Mouse (Mus musculus): Measurements from ENCODE around the gene Rtl5. TPM values are rescaled to one million over a fixed set of nuclear protein-coding genes. Genes with fewer than 3 reads are reported as not detected.
"Not testable (repeated sequence)": the region's sequence is repeated elsewhere in the genome, so short reads cannot be mapped to it uniquely, and the experiment has no call there.

Gene Rtl5
- 1.5 and 2.9 TPM in 2 replicates for polyA plus RNA-seq (2016; fragmentation: Nextera tagmentation; extraction: Ambion mirVana)

GRCm38 (mm10) chrX:102070591-102071471, at the start of gene Rtl5:
Gene Rtl5 (minus strand): TSS chrX:102071304.
- Histone ChIP-seq H3K27ac (peak within 1 kb of the TSS; percentile 83), H3K36me3 (peaks cover 9% of the 10 kb centered on the region; the same call in 1 of the 2 replicates), H3K4me1 (peaks cover 14% of the 10 kb centered on the region; the same call in 1 of the 2 replicates), H3K4me3 (peak within 1 kb of the TSS; percentile 55), H3K27me3 (ENCODE audit: low read depth, poor library complexity, severe bottlenecking) (peaks cover 100% of the 10 kb centered on the region), H3K9me3 (replicated peaks) (no peaks in the 10 kb centered on the region)
- WGBS: 10% methylated on average over 54 of the region's 61 CpGs
- peak; percentile 72 for DNase-seq (ENCODE audit: low spot score)

GRCm38 (mm10) chrX:102119042-102119864, 48.1 kb upstream of the Rtl5 start, which contains the start of gene Pin4:
Gene Pin4 (plus strand): TSS chrX:102119447.
- H3K4me1 ChIP-seq: no peaks in the 10 kb centered on the region; the same call in 1 of the 2 replicates
- peak; percentile 88 for DNase-seq (ENCODE audit: low spot score)
- H3K36me3 ChIP-seq: peaks cover 29% of the 10 kb centered on the region
- H3K4me3 ChIP-seq: peak within 1 kb of the TSS; percentile 67
- no peaks in the 10 kb centered on the region for H3K9me3 ChIP-seq (replicated peaks)
- peaks cover 86% of the 10 kb centered on the region for H3K27me3 ChIP-seq (ENCODE audit: low read depth, poor library complexity, severe bottlenecking)
- 13% methylated on average over 30 of the region's 30 CpGs for WGBS
- H3K27ac ChIP-seq: peak within 1 kb of the TSS; percentile 76

GRCm38 (mm10) chrX:102115676-102116075, 44.6 kb upstream of the Rtl5 start:
- WGBS: 49% methylated on average over 4 of the region's 4 CpGs
- peaks cover 95% of the 10 kb centered on the region for H3K27me3 ChIP-seq (ENCODE audit: low read depth, poor library complexity, severe bottlenecking)

GRCm38 (mm10) chrX:102109349-102109748, 38.2 kb upstream of the Rtl5 start:
- peaks cover 71% of the 10 kb centered on the region for H3K27me3 ChIP-seq (ENCODE audit: low read depth, poor library complexity, severe bottlenecking)
- H3K4me1 ChIP-seq; H3K9me3 ChIP-seq (replicated peaks); H3K27ac ChIP-seq; H3K4me3 ChIP-seq; DNase-seq (ENCODE audit: low spot score); H3K36me3 ChIP-seq: not testable (repeated sequence)
- WGBS: 77% methylated on average over 5 of the region's 5 CpGs

More at GRCm38 (mm10) chrX:102115676-102116075, 44.6 kb upstream of the Rtl5 start:
- no peak overlapping the region for H3K4me3 ChIP-seq
- H3K4me1 ChIP-seq: no peaks in the 10 kb centered on the region; the same call in 1 of the 2 replicates
- no peaks in the 10 kb centered on the region for H3K9me3 ChIP-seq (replicated peaks)
- H3K36me3 ChIP-seq: no peaks in the 10 kb centered on the region
- H3K27ac ChIP-seq: no peak overlapping the region
- DNase-seq (ENCODE audit: low spot score): no peak

- not testable (repeated sequence) for H3K36me3 ChIP-seq; H3K4me1 ChIP-seq; H3K9me3 ChIP-seq (replicated peaks); H3K4me3 ChIP-seq; DNase-seq (ENCODE audit: low spot score); H3K27ac ChIP-seq
- H3K27me3 ChIP-seq (ENCODE audit: low read depth, poor library complexity, severe bottlenecking): peaks cover 76% of the 10 kb centered on the region
- WGBS: 67% methylated on average over 2 of the region's 2 CpGs
Observed at GRCm38 (mm10) chrX:102103830-102104229, 32.7 kb upstream of the Rtl5 start.

- Histone ChIP-seq H3K27me3 (ENCODE audit: low read depth, poor library complexity, severe bottlenecking) (peaks cover 68% of the 10 kb centered on the region), H3K4me1 (no peaks in the 10 kb centered on the region), H3K27ac (no peak overlapping the region), H3K36me3 (no peaks in the 10 kb centered on the region), H3K9me3 (replicated peaks) (no peaks in the 10 kb centered on the region), H3K4me3 (no peak overlapping the region)
- WGBS: 73% methylated on average over 7 of the region's 7 CpGs
- DNase-seq (ENCODE audit: low spot score): no peak
Observed at GRCm38 (mm10) chrX:102101886-102102285, 30.8 kb upstream of the Rtl5 start.

- H3K27ac ChIP-seq: no peak overlapping the region
- WGBS: 79% methylated on average over 7 of the region's 7 CpGs
Observed at GRCm38 (mm10) chrX:102094381-102094904, 23.3 kb upstream of the Rtl5 start.

GRCm38 (mm10) chrX:102090605-102091004, 19.5 kb upstream of the Rtl5 start:
- Histone ChIP-seq H3K36me3 (no peaks in the 10 kb centered on the region), H3K27ac (no peak overlapping the region), H3K4me3 (no peak overlapping the region), H3K9me3 (replicated peaks) (no peaks in the 10 kb centered on the region), H3K4me1 (no peaks in the 10 kb centered on the region), H3K27me3 (ENCODE audit: low read depth, poor library complexity, severe bottlenecking) (peaks cover 88% of the 10 kb centered on the region)
- DNase-seq (ENCODE audit: low spot score): no peak
- WGBS: 90% methylated on average over 3 of the region's 3 CpGs

More at GRCm38 (mm10) chrX:102094381-102094904, 23.3 kb upstream of the Rtl5 start:
- no peaks in the 10 kb centered on the region for H3K9me3 ChIP-seq (replicated peaks)
- DNase-seq (ENCODE audit: low spot score): no peak
- no peaks in the 10 kb centered on the region for H3K4me1 ChIP-seq
- H3K27me3 ChIP-seq (ENCODE audit: low read depth, poor library complexity, severe bottlenecking): peaks cover 82% of the 10 kb centered on the region
- no peak overlapping the region for H3K4me3 ChIP-seq
- no peaks in the 10 kb centered on the region for H3K36me3 ChIP-seq

GRCm38 (mm10) chrX:102085798-102086443, 14.8 kb upstream of the Rtl5 start:
- 85% methylated on average over 8 of the region's 8 CpGs for WGBS
- no peaks in the 10 kb centered on the region for H3K9me3 ChIP-seq (replicated peaks)
- no peak overlapping the region for H3K4me3 ChIP-seq

GRCm38 (mm10) chrX:102082340-102082739, 11.2 kb upstream of the Rtl5 start:
- H3K4me3 ChIP-seq: no peak overlapping the region
- peak overlapping the region; percentile 78 for H3K27ac ChIP-seq
- H3K9me3 ChIP-seq (replicated peaks): no peaks in the 10 kb centered on the region
- no peak for DNase-seq (ENCODE audit: low spot score)
- H3K27me3 ChIP-seq (ENCODE audit: low read depth, poor library complexity, severe bottlenecking): peaks cover 99% of the 10 kb centered on the region
- peaks cover 20% of the 10 kb centered on the region for H3K4me1 ChIP-seq
- WGBS: 51% methylated on average over 5 of the region's 5 CpGs
- H3K36me3 ChIP-seq: peaks cover 32% of the 10 kb centered on the region

More at GRCm38 (mm10) chrX:102085798-102086443, 14.8 kb upstream of the Rtl5 start:
- Histone ChIP-seq H3K27ac (no peak overlapping the region), H3K36me3 (peaks cover 8% of the 10 kb centered on the region; the same call in 1 of the 2 replicates), H3K4me1 (peaks cover 19% of the 10 kb centered on the region), H3K27me3 (ENCODE audit: low read depth, poor library complexity, severe bottlenecking) (peaks cover 92% of the 10 kb centered on the region)
- no peak for DNase-seq (ENCODE audit: low spot score)

- Histone ChIP-seq H3K36me3 (peaks cover 33% of the 10 kb centered on the region), H3K27me3 (ENCODE audit: low read depth, poor library complexity, severe bottlenecking) (peaks cover 99% of the 10 kb centered on the region)
Observed at GRCm38 (mm10) chrX:102081573-102082279, 10.6 kb upstream of the Rtl5 start.

More at GRCm38 (mm10) chrX:102081573-102082279, 10.6 kb upstream of the Rtl5 start:
- DNase-seq (ENCODE audit: low spot score): peak; percentile 41
- H3K4me3 ChIP-seq: no peak overlapping the region
- H3K27ac ChIP-seq: peak overlapping the region; percentile 78
- peaks cover 20% of the 10 kb centered on the region for H3K4me1 ChIP-seq
- WGBS: 45% methylated on average over 7 of the region's 7 CpGs
- no peaks in the 10 kb centered on the region for H3K9me3 ChIP-seq (replicated peaks)

Measured in limb, embryonic 10.5 days (tissue).